Mouse (Mus musculus) T-cell, adult 66 days (primary cell): Measurements from ENCODE around the gene Slc4a1ap. TPM values are rescaled to one million over a fixed set of nuclear protein-coding genes. Genes with fewer than 3 reads are reported as not detected.

Experiments used
- total RNA-seq, 2 experiments: library from RNA; stranded (reverse); gene quantifications; 3 replicates in 1 of 2; 4 replicates in 1 of 2; pipeline ENCODE4 v1.2.4; 2023

Gene Slc4a1ap
- 10 to 100 TPM; 70.4 to 77.8 TPM for total RNA-seq

DNA sequence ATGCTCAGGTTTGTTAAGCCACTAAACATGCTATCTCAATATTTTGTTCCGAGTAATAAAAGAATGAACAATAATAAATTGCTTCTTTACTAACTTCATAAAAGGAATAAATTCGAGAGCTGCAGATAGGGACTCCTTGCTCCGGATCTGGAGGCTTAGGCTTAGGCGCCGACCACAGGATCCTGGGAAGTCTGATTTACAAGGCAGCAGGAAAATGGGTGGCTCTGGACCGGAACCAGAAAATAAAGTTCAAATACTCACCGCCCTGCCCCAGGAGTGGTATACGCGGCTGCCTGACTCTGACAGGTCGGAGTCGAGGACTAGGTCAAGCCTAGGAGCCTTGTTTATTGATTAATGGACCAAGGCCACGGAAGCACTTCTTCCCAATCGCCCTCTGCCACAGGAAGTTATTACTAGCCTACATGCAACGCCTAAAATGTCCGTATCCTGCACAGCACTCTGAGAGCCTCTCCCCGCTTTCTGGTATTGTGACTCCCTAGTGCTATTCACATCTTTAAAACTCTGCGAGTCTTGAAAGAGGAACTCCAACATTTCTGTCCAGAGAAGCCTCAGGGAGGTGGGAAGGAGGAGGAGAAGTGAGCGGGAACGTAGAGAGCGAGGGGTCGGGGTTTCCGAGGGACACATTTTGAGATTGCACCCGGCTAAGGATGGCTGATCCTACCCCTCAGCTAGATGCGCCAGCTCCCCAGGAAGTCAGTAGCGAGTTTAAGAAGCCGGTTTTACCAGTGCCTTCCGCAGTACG is at the start of gene Slc4a1ap:
Gene Slc4a1ap (plus strand): TSS at position 642 of the 763 bp plus-strand sequence.

DNA sequence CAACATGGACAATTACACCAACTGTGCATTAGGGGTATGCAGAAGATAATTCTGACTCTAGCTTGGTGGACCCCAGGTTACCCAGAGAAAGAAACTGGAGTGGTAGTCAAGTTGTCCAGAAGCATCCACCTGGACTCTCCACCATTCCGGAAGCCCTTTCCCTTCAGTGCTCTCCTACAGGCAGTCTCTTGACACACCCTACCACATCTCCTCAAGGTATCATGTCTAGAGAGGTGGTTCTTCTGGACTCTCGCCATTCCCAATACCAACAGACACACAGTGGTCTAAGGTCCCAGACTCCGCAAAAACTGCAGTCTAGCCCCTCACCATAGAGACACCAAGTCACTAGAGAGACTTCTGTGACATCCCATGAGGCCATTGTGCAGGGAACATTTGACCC is 41.4 kb upstream of the Slc4a1ap start, which contains the start of gene 4930548H24Rik:
Gene 4930548H24Rik (plus strand): TSS at position 301 of the 400 bp plus-strand sequence.

DNA sequence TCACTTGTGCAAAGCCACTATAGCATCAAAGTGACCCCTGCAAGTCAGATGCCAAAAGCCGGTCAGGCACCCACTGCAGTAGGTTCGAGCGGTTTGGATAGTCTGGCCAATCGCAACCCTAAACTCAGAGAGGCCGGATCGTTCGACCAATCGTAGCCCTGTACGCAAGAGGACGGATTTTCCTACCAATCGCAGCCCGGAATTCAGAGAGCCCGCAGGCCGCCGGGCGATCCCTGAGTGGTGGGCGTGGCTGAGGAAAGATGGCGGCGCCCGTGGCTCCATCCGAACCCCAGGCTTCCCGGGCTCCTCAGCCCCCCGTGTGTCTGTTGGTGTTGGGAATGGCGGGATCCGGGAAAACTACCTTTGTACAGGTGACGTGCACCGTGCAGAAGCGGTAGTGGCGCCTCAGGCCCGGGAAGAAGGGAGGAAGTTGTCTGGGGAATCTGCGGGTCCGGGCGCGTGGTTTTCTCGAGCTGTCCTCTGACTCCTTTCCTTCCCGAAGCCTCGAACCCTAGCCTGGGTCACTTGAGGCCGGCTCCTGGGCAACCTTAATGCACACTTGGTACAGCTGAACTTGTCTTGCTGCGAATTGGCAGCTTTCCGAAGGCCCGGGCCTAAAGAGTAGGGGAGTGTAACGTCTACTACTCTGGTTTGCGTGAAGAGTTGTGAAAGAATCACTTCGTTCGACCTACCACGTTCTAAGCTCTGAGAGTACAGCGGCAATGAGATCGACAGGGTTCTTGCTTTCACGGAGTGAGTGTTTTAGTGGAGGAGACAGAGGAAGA is 32.1 kb upstream of the Slc4a1ap start, which contains the start of gene Gpn1:
Gene Gpn1 (plus strand): TSS at position 229 of the 785 bp plus-strand sequence.

GRCm38 (mm10) chr5:31527707-31528106 is 912 bp downstream of the Slc4a1ap start, which contains the start of gene Supt7l:
Gene Supt7l (minus strand): TSS chr5:31527807.

DNA sequence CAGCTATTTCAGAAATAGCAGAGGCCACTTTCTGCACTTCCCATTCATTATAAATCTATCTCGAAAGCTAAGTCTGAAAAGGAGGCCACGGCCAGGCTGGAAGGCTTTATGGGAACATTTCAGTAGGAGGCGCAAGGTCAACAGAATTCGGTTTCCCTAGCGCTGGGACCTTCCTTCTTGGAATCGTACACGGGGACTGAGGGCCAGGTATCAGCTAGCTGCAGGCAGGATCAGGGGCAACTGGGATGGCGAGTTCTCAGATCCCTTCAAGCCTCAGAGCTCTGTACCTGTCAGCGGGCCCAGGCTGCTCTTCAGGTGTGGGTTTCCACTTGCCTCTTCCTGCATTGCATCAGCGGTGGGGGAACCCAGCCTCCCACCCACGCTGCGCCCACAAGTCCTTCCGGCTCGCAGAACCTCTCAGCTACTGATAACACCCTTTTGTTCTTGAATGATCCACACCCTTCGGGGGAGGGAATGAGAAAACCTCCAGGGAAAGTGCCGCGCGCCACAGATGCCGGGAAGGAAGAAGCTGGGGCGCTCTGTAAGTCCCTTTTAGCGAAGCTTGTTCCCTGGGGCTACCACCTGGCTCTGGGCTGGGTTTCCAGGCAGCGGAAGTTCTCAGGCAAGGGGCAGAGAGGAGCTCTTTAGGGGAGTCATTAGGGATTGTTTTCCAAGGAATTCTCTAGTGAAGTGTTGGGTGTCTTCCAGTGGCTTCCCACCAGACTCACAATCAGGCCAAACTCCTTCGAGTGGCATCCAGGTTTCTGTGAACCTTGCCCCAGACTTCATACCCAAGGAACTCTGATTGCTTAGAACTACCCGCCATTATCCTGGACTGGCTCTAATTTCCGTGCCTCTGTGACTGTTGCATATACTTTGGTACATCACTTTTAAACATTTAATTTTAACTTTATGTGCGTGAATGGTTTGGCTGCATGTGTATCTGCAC is 70.0 kb downstream of the Slc4a1ap start, which contains the start of gene Mrpl33:
Gene Mrpl33 (plus strand): TSS at position 455 of the 949 bp plus-strand sequence.

Other genes starting within 250 kb of the Slc4a1ap start
- gene Ift172, start 235.9 kb upstream of the Slc4a1ap start, total RNA-seq, result 10 to 100 TPM; 14.2 to 18.8 TPM
- gene Fndc4, start 230.9 kb upstream of the Slc4a1ap start, total RNA-seq, result not detected
- not detected for gene Gckr, start 229.6 kb upstream of the Slc4a1ap start, total RNA-seq
- gene Zfp512, start 74.6 kb upstream of the Slc4a1ap start, total RNA-seq, result 10 to 100 TPM; 38.2 to 40.7 TPM
- gene 4930548H24Rik, start 41.3 kb upstream of the Slc4a1ap start, total RNA-seq, result 1 to 10 TPM; 3.2 to 3.4 TPM
- gene Gpn1, start 32.3 kb upstream of the Slc4a1ap start, total RNA-seq, result 10 to 100 TPM; 50.6 TPM
- gene Supt7l, start 812 bp downstream of the Slc4a1ap start, total RNA-seq, result 10 to 100 TPM; 25.0 to 26.2 TPM
- 100 to 1,000 TPM; 143 to 152 TPM for gene Mrpl33, start 69.9 kb downstream of the Slc4a1ap start, total RNA-seq
- gene Rbks, start 170.6 kb downstream of the Slc4a1ap start, total RNA-seq, result 10 to 100 TPM in 1 of 2 experiments, 1 to 10 TPM in 1; 9.3 to 14.0 TPM
- gene Babam2, start 170.7 kb downstream of the Slc4a1ap start, total RNA-seq, result 10 to 100 TPM; 37.6 to 51.4 TPM